Mouse (Mus musculus) G1E (cell line): ENCODE measurements at regions not wholly inside any gene's neighbourhood (a gene's known extent, or its start where the extent isn't known, plus 50 kb on each side); places are given as distances from the start of the nearest gene placed in this dataset.

Experiments used
- ATAC-seq: 2 replicates; pipeline ENCODE4 v1.8.0; 2016; ENCODE audit warnings: mild to moderate bottlenecking; ENCODE audit not compliant: insufficient number of reproducible peaks, poor library complexity, low FRiP score, severe bottlenecking; ENCODE audit errors: extremely low read depth
- DNase-seq: peaks from one replicate; pipeline ENCODE4 v3.0.0; 2012; ENCODE audit warnings: low spot score
- H3K27me3 ChIP-seq: 2 replicates; pipeline ENCODE4 v1.6.1; 2012; ENCODE audit warnings: mild to moderate bottlenecking, low read length, inconsistent platforms; ENCODE audit not compliant: insufficient read depth
- H3K36me3 ChIP-seq: replicated peaks from 2 replicates; pipeline ENCODE3; 2012; ENCODE audit warnings: mild to moderate bottlenecking, inconsistent platforms
- H3K4me1 ChIP-seq: 2 replicates; pipeline ENCODE4 v1.6.1; 2012; ENCODE audit warnings: low read depth, low read length, inconsistent platforms, mixed read lengths; ENCODE audit not compliant: insufficient read depth
- H3K4me3 ChIP-seq: 2 replicates; pipeline ENCODE4 v1.5.1; 2012; ENCODE audit warnings: low read depth, mild to moderate bottlenecking, inconsistent platforms, low read length, moderate library complexity, mixed read lengths
- H3K9me3 ChIP-seq: replicated peaks from 2 replicates; pipeline ENCODE4 v1.6.1; 2012; ENCODE audit warnings: inconsistent platforms
- CTCF ChIP-seq: IDR thresholded peaks from 2 replicates; pipeline ENCODE4 v1.5.1; 2012; ENCODE audit warnings: low read depth, low read length, inconsistent platforms, mixed read lengths
- GATA1 ChIP-seq: IDR thresholded peaks from 2 replicates; pipeline ENCODE4 v1.6.1; 2012; ENCODE audit warnings: borderline replicate concordance, low read length, inconsistent platforms, mixed read lengths
- GATA2 ChIP-seq: IDR thresholded peaks from 2 replicates; pipeline ENCODE4 v1.6.1; 2012; ENCODE audit warnings: low read depth, low read length, inconsistent platforms, borderline replicate concordance
- POLR2AphosphoS5 ChIP-seq: IDR thresholded peaks from 2 replicates; pipeline ENCODE4 v1.6.1; 2012; ENCODE audit warnings: low read depth, low read length, inconsistent platforms; ENCODE audit not compliant: insufficient replicate concordance
- TAL1 ChIP-seq: conservative IDR thresholded peaks from 2 replicates; pipeline ENCODE4 v1.6.1; 2012; ENCODE audit warnings: low read depth, low read length, inconsistent platforms, mixed read lengths

DNA sequence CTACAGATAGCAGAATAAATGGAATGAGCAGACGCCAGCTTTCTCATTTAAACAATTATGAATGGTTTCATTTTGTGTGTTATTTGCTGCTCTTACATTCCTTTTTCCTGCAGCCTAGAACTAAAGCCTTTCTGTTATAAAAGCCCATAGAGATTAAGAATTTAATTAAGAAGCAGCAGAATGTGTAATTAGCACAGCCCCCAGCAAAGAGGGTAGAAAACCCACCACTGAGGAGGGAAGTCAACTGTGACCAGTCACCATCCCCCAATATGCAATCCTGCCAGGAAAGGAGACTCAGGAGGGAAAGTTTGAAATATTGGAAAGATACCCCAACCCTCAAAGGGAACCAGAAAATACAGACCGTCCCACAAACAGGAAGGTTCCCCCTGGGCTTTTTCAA, 160.0 kb downstream of the Ankrd50 start:
- TF ChIP-seq TAL1, result no peak
- TF ChIP-seq POLR2AphosphoS5, result no peak
- no peak for TF ChIP-seq GATA1
- no peak for TF ChIP-seq GATA2
- DNase-seq (no peak), ATAC-seq (no peak)
- H3K4me1 ChIP-seq, result no peaks in the 10 kb centered on the region
- H3K4me3 ChIP-seq, result no peak overlapping the region
- H3K9me3 ChIP-seq, result no peaks in the 10 kb centered on the region
- H3K36me3 ChIP-seq, result no peaks in the 10 kb centered on the region
- no peaks in the 10 kb centered on the region for H3K27me3 ChIP-seq

DNA sequence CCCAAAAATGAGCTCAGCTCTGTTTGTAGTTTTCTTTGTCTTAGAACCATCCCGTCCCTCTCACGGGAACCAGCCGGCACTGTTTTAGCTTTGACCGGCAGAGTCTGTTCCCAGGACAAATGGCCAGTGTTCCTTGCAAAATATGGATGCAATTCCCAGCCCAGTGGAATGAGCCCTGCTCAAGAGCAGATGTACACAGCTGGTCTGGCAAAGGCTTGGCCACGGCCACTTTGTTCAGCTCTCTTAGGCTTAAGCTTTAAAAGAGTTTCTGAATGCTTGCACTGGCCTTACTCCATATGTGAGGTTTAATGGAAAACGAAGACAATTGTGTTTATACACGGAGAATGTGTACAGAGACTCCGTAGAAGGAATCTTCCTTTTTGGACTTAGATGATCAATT, 162.2 kb downstream of the Ankrd50 start:
- TF ChIP-seq CTCF (no peak), GATA1 (no peak), POLR2AphosphoS5 (no peak), TAL1 (no peak), GATA2 (no peak)
- ATAC-seq (no peak), DNase-seq (no peak)

GRCm38 (mm10) chr3:38321620-38322019, 163.0 kb downstream of the Ankrd50 start:
- ATAC-seq, result no peak
- Histone ChIP-seq H3K4me3 (no peak overlapping the region), H3K4me1 (no peaks in the 10 kb centered on the region), H3K36me3 (no peaks in the 10 kb centered on the region), H3K9me3 (no peaks in the 10 kb centered on the region), H3K27me3 (no peaks in the 10 kb centered on the region)
- DNase-seq, result no peak
- TF ChIP-seq GATA1, result no peak
- TF ChIP-seq GATA2, result no peak
- no peak for TF ChIP-seq POLR2AphosphoS5
- TF ChIP-seq CTCF, result no peak
- TF ChIP-seq TAL1, result no peak

More for the DNA sequence above, 162.2 kb downstream of the Ankrd50 start:
- H3K36me3 ChIP-seq, result no peaks in the 10 kb centered on the region
- no peaks in the 10 kb centered on the region for H3K9me3 ChIP-seq
- H3K4me3 ChIP-seq, result no peak overlapping the region
- no peaks in the 10 kb centered on the region for H3K27me3 ChIP-seq
- no peaks in the 10 kb centered on the region for H3K4me1 ChIP-seq

GRCm38 (mm10) chr3:38320998-38321397, 163.6 kb downstream of the Ankrd50 start:
- no peaks in the 10 kb centered on the region for H3K9me3 ChIP-seq
- no peak overlapping the region for H3K4me3 ChIP-seq
- H3K4me1 ChIP-seq, result no peaks in the 10 kb centered on the region
- H3K36me3 ChIP-seq, result no peaks in the 10 kb centered on the region
- DNase-seq, result no peak
- TF ChIP-seq POLR2AphosphoS5 (no peak), CTCF (no peak), GATA1 (no peak), GATA2 (no peak), TAL1 (no peak)
- no peak for ATAC-seq
- no peaks in the 10 kb centered on the region for H3K27me3 ChIP-seq

DNA sequence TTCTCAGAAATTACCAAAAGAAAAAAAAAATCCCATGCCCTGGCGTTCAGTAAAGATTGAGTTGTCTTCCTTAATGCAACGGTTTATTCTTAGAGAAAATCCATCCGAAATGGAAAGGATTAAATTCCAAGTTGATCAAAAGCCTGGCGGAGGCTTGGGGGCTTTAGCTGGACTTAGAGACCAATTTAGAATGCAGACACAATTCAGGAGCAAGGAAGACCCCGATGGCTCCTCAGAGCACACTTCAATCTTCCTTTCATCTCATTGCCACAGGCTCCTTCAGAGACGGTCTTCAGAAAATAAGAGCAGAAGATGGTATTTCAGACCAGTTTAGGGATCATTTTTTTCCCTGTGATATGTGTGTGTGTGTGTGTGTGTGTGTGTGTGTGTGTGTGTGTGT, 171.8 kb downstream of the Ankrd50 start:
- no peaks in the 10 kb centered on the region for H3K9me3 ChIP-seq
- no peak for DNase-seq
- no peak for ATAC-seq
- H3K27me3 ChIP-seq, result no peaks in the 10 kb centered on the region
- no peak overlapping the region for H3K4me3 ChIP-seq
- H3K4me1 ChIP-seq, result no peaks in the 10 kb centered on the region
- no peak for TF ChIP-seq POLR2AphosphoS5
- no peak for TF ChIP-seq CTCF
- no peak for TF ChIP-seq GATA1
- no peak for TF ChIP-seq GATA2
- no peak for TF ChIP-seq TAL1
- H3K36me3 ChIP-seq, result no peaks in the 10 kb centered on the region

DNA sequence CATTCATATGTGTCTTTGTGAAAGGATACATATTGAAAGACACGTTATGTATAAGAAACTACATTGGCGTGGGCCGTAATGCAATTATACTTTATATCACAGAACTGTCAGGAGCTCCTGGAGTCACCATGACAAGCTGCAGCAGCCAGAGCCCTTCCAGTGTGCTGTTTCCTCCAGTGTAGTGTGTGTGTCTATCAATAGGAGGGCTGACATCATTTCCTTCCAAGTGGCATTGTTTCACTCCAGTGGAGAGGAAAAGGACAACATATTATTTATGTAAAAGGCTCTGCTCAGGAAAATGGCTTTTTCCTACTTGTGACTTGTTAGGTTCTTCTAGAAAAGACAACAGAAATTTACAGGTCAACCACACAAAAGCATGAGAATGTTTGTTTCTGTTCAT, 172.5 kb downstream of the Ankrd50 start:
- no peaks in the 10 kb centered on the region for H3K27me3 ChIP-seq
- H3K36me3 ChIP-seq, result no peaks in the 10 kb centered on the region
- no peak for ATAC-seq
- H3K4me3 ChIP-seq, result no peak overlapping the region
- H3K9me3 ChIP-seq, result no peaks in the 10 kb centered on the region
- TF ChIP-seq GATA2 (no peak), GATA1 (no peak), TAL1 (no peak), CTCF (no peak)
- H3K4me1 ChIP-seq, result no peaks in the 10 kb centered on the region
- no peak for DNase-seq
